Mouse (Mus musculus) heart, adult 8-10 months (tissue): ENCODE results near the gene Afap1. TPM values are rescaled to one million over a fixed set of nuclear protein-coding genes. Genes with fewer than 3 reads are reported as not detected.

Experiments used
- DNase-seq: peaks from one replicate; pipeline ENCODE4 v3.0.0; 2022; ENCODE audit warnings: low spot score
- total RNA-seq, 4 experiments: library from RNA; stranded (reverse); gene quantifications; 2 replicates each; pipeline ENCODE4 v1.2.4; 2022

Gene Afap1
- total RNA-seq, 4 experiments from 2014 or later = 16.3 to 21.5 (median 20.7) TPM

DNA sequence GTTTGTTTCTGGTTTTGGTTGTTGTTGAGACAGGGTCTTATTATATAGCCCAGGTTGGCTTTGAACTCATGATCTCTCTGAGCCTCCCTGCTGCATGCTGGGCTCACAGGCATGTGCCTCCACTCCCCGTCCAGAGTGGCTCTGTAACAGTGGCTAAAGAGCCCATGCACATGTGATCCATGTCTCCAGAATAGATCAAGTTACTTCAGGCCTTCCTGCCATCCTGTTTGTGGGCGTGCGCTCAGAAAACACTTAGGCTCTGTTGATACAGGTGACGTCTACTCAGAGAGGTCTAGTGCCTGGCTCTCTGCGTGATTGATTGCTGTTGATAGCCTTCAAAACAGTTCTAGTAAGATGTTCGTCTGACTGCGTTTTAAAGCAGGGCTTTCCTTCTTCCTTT lies 79.6 kb downstream of the Afap1 start:
- no peak for DNase-seq

DNA sequence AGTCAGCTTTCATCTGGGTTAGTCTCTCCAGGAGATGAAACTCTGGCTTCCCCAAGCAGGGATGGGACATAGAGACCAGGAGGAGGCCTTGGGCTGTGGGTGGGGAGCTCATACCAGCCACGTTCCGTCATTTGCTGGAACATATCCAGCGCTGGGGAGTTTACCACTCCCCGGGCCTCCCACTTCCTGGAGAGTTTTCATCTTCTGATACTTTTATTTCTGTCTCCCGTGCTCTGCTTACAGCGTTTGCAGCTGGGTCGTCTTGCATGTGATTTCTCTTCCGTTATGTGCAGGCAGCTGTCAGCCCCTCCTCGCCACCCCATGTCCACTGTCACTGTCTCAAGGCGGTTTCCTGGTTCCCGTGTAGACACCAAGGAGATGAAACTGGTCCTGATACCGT lies 80.7 kb downstream of the Afap1 start:
- peak; percentile 85 for DNase-seq

GRCm38 (mm10) chr5:35974265-35974664 lies 81.1 kb downstream of the Afap1 start:
- no peak for DNase-seq

GRCm38 (mm10) chr5:35975681-35976080 lies 82.6 kb downstream of the Afap1 start:
- DNase-seq = peak; percentile 58

- no peak for DNase-seq
Observed at GRCm38 (mm10) chr5:35980542-35980941, 87.4 kb downstream of the Afap1 start.

GRCm38 (mm10) chr5:35981341-35981740 lies 88.2 kb downstream of the Afap1 start:
- no peak for DNase-seq

DNA sequence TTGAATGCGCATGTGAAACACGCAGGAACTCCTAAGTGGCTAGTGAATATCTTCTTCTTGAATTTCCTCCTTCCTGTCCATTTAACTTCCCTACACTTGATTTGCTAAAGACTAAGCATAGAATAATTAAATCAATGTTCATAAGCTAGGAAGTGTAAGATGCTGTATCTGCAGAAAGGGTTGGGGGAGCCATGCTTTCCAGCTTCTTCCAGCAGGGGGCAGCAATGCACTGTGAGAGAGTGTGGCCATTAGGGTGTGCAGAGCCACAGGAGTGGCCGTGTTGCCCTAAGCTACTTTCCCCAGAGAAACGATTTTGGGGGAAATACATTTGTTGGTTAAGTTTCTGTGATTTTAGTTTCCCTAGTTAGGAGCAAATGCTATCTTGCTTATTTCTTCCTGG lies 88.9 kb downstream of the Afap1 start:
- DNase-seq = peak; percentile 73

GRCm38 (mm10) chr5:35985611-35986010 lies 92.5 kb downstream of the Afap1 start:
- DNase-seq = no peak

DNA sequence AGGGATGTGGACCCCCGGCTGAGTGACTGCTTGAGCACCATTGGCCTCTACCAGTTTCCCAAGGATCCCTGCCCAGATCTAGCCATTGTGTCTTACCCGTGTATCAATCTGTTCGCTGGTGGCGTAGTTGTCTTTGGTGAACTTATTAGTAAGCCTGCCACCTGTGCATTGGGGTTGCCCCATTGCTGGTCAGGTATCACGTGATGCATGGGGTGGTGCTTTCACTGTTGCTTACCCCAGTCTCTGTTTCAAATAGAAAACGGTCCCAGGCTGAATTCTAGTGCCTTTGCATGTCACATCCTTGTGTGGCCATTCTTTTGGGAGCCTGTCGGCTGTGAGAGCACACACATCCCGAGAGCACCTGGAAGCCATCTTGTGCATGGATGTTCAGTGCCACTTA lies 95.0 kb downstream of the Afap1 start:
- DNase-seq = no peak

- DNase-seq = no peak
Observed at GRCm38 (mm10) chr5:35989506-35989905, 96.4 kb downstream of the Afap1 start.

GRCm38 (mm10) chr5:35989986-35990735 lies 97.0 kb downstream of the Afap1 start:
- DNase-seq = no peak

GRCm38 (mm10) chr5:36003797-36004196 lies 110.7 kb downstream of the Afap1 start:
- no peak for DNase-seq

DNA sequence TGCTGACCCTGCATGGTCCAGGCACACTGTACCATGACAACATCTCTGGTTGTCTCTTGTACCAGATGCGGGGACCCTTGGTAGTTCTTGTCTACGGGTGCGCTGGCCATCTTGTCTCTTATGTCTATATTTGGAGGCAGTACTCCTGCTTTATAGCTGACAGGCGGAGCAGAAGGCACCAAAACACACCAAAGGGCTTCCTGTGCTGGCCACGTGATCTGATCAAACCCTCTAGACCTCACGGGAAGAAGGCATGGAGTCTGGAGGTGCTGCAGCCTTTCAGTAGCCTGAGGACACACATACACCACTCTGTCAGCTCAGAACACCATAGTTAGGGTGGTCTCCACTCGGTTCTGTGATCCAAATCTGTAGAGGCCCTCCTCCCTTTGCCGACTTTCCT lies 113.0 kb downstream of the Afap1 start:
- no peak for DNase-seq

DNA sequence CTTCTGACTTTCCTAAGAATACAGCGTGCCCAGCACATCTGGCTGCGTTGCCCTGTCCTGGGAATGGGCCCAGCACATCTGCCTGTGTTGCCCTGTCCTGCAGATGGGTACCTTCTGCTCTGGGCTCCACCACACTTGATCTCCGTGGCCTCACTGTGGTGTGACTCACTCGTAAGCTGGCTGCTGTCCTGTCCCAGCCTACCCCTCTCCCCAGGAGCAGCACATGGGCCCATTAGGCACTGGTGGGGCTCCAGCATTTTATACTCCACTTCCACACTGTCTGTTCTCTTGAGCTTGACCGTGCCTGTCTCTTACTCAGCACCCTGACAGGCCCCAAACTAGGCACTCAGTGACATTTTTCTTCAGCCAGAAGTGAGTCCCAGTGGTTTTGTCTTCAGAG lies 113.5 kb downstream of the Afap1 start:
- DNase-seq = no peak

- DNase-seq = peak; percentile 13
Observed at GRCm38 (mm10) chr5:36007649-36008048, 114.5 kb downstream of the Afap1 start.

- DNase-seq = no peak
Observed at GRCm38 (mm10) chr5:36009405-36009804, 116.3 kb downstream of the Afap1 start.

- no peak for DNase-seq
Observed at GRCm38 (mm10) chr5:36018366-36018765, 125.2 kb downstream of the Afap1 start.

- no peak for DNase-seq
Observed at GRCm38 (mm10) chr5:36021091-36021490, 128.0 kb downstream of the Afap1 start.

DNA sequence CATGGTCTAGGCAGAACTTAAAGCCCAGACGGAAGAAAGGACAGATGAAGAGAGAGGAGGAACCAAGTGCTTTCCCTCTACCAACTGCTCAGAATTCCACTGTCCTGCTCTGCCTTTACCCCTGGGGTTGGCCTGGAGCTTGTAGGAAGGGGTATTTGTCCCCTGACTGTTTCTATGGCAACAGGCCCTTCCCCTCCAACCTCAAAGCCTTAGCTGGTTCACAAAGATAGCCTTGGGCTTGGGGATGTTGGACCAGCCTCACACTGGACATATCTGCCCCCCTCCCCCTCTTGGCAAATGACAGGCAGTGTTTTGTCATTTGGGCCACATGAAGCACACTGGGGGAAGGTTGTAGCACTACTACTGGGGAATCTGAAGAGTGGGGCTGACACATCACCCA lies 129.2 kb downstream of the Afap1 start:
- no peak for DNase-seq

GRCm38 (mm10) chr5:36024003-36024685 lies 131.0 kb downstream of the Afap1 start:
- no peak for DNase-seq

DNA sequence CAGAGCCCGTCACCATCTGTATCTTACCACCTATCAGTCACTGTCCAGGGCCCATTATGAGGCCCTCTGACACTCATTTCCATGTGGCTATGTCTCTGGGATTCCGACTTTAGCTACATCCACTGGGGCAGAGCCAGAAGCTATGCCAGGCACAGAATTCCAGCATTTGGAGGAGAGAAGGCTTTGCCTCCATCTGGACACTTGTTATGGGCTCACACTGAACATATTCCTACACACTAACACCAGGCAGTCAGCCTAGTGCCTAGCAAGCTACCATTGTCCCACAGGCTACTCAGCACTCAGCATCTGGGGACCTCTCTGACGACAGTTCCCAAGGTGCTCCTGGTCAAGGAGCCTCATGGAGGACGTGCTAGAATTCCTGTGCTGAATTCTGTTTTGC lies 132.0 kb downstream of the Afap1 start:
- no peak for DNase-seq

DNA sequence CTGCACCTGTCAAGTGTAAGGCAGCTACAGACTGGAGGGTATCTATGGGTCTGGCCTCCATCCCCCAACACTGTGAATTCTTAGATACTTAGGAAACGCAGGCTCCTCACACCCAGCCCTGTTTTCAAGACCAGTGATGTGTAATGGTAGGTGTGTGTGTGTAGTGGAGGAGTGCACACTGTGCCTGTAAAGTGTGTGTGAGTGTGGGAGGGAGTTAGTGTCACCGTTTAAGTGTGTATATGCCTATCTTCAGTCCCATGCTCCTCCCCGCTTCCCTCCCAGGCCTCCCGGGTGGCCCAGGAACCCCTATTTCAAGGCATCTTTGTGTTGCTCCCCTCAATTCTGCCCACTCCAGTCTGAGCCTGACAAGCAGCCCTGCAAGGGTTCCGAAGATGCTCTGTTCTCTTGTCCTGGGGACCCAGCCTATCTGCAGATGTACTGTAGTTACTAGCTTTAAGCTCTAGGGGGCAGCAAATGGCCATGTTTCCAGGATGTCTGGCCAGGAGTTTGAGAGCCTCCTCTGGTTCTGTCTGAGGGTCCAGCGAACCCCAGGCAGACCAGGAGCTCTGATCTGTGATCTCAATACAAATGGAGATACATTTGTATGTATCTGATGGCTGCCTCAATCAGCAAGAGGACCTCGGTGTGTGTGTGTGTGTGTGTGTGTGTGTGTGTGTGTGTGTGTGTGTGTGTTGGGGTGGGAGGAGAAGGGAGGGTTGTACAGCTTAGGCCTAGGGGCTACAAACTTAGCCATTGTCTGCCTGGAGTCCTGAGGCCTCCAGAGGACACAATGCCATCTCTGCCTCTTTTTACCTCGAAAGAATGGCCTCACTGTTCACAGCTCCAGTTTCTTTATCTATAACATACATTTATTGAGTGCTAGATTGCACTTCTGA lies 140.7 kb downstream of the Afap1 start:
- peak; percentile 45 for DNase-seq
